Mouse (Mus musculus) ES-E14 (cell line): ENCODE data around the gene Adam1b. TPM values are rescaled to one million over a fixed set of nuclear protein-coding genes. Genes with fewer than 3 reads are reported as not detected.

Experiments
- DNase-seq: peaks from one replicate; pipeline ENCODE4 v3.0.0-alpha.2; 2013; ENCODE audit warnings: low read depth, low spot score
- H3K27ac ChIP-seq: 2 replicates; pipeline ENCODE4 v1.5.1; 2012; ENCODE audit warnings: low read depth, mild to moderate bottlenecking, low read length, moderate library complexity, mixed read lengths; ENCODE audit not compliant: poor library complexity, insufficient read depth, severe bottlenecking
- H3K36me3 ChIP-seq: 2 replicates; pipeline ENCODE4 v1.6.1; 2012; ENCODE audit warnings: mild to moderate bottlenecking, low read length, moderate library complexity, mixed read lengths; ENCODE audit not compliant: control insufficient read depth, poor library complexity, insufficient read depth, severe bottlenecking
- H3K4me1 ChIP-seq, 2 experiments: fragments of 150-350 bp in 1 of 2; sonication (generic) in 1 of 2; 2 replicates each; pipeline ENCODE4 v1.6.1; 2012; ENCODE audit warnings: low read length in 2 of 2, mild to moderate bottlenecking in 1 of 2, mixed read lengths in 1 of 2; ENCODE audit not compliant: control insufficient read depth in 2 of 2, insufficient read depth in 2 of 2, poor library complexity in 1 of 2
- H3K4me3 ChIP-seq, 2 experiments: fragments of 150-350 bp in 1 of 2; sonication (generic) in 1 of 2; 2 replicates each; pipeline ENCODE4 v1.5.1; 2012; ENCODE audit warnings: low read length in 2 of 2, low read depth in 1 of 2, mild to moderate bottlenecking in 1 of 2, mixed read lengths in 1 of 2; ENCODE audit not compliant: insufficient read depth in 1 of 2, poor library complexity in 1 of 2, severe bottlenecking in 1 of 2
- H3K9ac ChIP-seq: 2 replicates; pipeline ENCODE4 v1.6.1; 2012; ENCODE audit warnings: low read depth, mild to moderate bottlenecking, low read length, mixed read lengths; ENCODE audit not compliant: poor library complexity, insufficient read depth, severe bottlenecking
- H3K9me3 ChIP-seq: fragments of 150-350 bp; sonication (generic); 2 replicates; pipeline ENCODE4 v1.6.1; 2012; ENCODE audit warnings: low read depth, mild to moderate bottlenecking, low read length; ENCODE audit not compliant: control insufficient read depth, insufficient read depth
- CHD2 ChIP-seq: IDR thresholded peaks from 2 replicates; pipeline ENCODE4 v1.6.1; 2014; ENCODE audit warnings: mild to moderate bottlenecking, low read depth, low read length, inconsistent platforms
- HCFC1 ChIP-seq: IDR thresholded peaks from 2 replicates; pipeline ENCODE4 v1.6.1; 2012; ENCODE audit warnings: low read length, inconsistent platforms, borderline replicate concordance; ENCODE audit not compliant: insufficient read depth
- MAFK ChIP-seq: IDR thresholded peaks from 2 replicates; pipeline ENCODE4 v1.6.1; 2014; ENCODE audit warnings: mild to moderate bottlenecking, low read depth, low read length, inconsistent platforms; ENCODE audit not compliant: insufficient read depth
- ZC3H11A ChIP-seq: IDR thresholded peaks from 2 replicates; pipeline ENCODE4 v1.6.1; 2012; ENCODE audit warnings: low read depth, mild to moderate bottlenecking, inconsistent platforms, low read length, borderline replicate concordance
- ZNF384 ChIP-seq: IDR thresholded peaks from 2 replicates; pipeline ENCODE4 v1.6.1; 2012; ENCODE audit warnings: low read depth, low read length, inconsistent platforms
- in situ Hi-C, 2 experiments: fragments of 600-800 bp; cut with MboI; formaldehyde crosslinking; loops; one replicate each; pipeline ENCODE4 v1.15.1; 2025; ENCODE audit warnings: low sequenced_read_pairs in 2 of 2, inconsistent platforms in 1 of 2; ENCODE audit not compliant: unreplicated experiment in 2 of 2
- total RNA-seq: library from RNA; depleted of rRNA; stranded (reverse); fragments of 300-350 nt; gene quantifications from 2 replicates; pipeline ENCODE4 v1.2.3, GENCODE M21; 2012

The Adam1b gene
- total RNA-seq, 1 experiment, result 0.09 TPM

- in situ Hi-C loops, result no loop called here
- no peak for TF ChIP-seq MAFK
- no peak for TF ChIP-seq HCFC1
- TF ChIP-seq CHD2, result no peak
- TF ChIP-seq ZNF384, result no peak
- no peak for TF ChIP-seq ZC3H11A
- Histone ChIP-seq H3K36me3 (no peaks in the 10 kb centered on the region), H3K4me1 (peaks cover 4 to 8% of the 10 kb centered on the region in 2 experiments; a peak in 3 of 4 replicates), H3K27ac (peak within 1 kb of the TSS; percentile 66), H3K4me3 (peak within 1 kb of the TSS; percentile 85 to 88), H3K9me3 (no peaks in the 10 kb centered on the region), H3K9ac (peak within 1 kb of the TSS; percentile 94)
- DNase-seq, result no peak
These were observed 41.9 kb upstream of the Adam1b start, which contains the start of the genes Adam1a and Gm42878 for GRCm38 (mm10) chr5:121544910-121545792. Gene Adam1a, minus strand, starts transcription at chr5:121545482. Gene Gm42878, minus strand, starts transcription at chr5:121545482.

- Histone ChIP-seq H3K9ac (no peak overlapping the region), H3K27ac (no peak overlapping the region), H3K4me1 (peaks cover 5 to 9% of the 10 kb centered on the region in 2 experiments; a peak in 3 of 4 replicates), H3K4me3 (no peak overlapping the region), H3K36me3 (no peaks in the 10 kb centered on the region), H3K9me3 (no peaks in the 10 kb centered on the region)
- no peak for TF ChIP-seq ZC3H11A
- peak; percentile 52; the same call in 1 of the 2 replicates for TF ChIP-seq ZNF384
- in situ Hi-C loops, result no loop called here
- no peak for DNase-seq
These were observed 40.1 kb upstream of the Adam1b start for GRCm38 (mm10) chr5:121543370-121543769.

GRCm38 (mm10) chr5:121541235-121541634, 38.0 kb upstream of the Adam1b start:
- DNase-seq, result no peak
- H3K9ac ChIP-seq, result no peak overlapping the region
- no peak overlapping the region for H3K27ac ChIP-seq
- peaks cover 3% of the 10 kb centered on the region for H3K36me3 ChIP-seq
- no peak overlapping the region for H3K4me3 ChIP-seq
- H3K4me1 ChIP-seq, result peaks cover 10 to 13% of the 10 kb centered on the region in 2 experiments
- in situ Hi-C loops, result no loop called here
- H3K9me3 ChIP-seq, result no peaks in the 10 kb centered on the region
- TF ChIP-seq MAFK, result no peak
- TF ChIP-seq ZNF384, result no peak
- TF ChIP-seq CHD2, result no peak
- TF ChIP-seq HCFC1, result no peak
- TF ChIP-seq ZC3H11A, result no peak

GRCm38 (mm10) chr5:121540066-121540465, 36.8 kb upstream of the Adam1b start:
- TF ChIP-seq ZC3H11A, result no peak
- no peaks in the 10 kb centered on the region for H3K9me3 ChIP-seq
- no peak for DNase-seq
- in situ Hi-C loops, result no loop called here
- H3K4me1 ChIP-seq, result peaks cover 10 to 13% of the 10 kb centered on the region in 2 experiments
- H3K27ac ChIP-seq, result peak overlapping the region; percentile 9; the same call in 1 of the 2 replicates
- H3K4me3 ChIP-seq, result no peak overlapping the region
- H3K36me3 ChIP-seq, result peaks cover 8% of the 10 kb centered on the region
- no peak overlapping the region for H3K9ac ChIP-seq
